In the genomic region with DNA sequence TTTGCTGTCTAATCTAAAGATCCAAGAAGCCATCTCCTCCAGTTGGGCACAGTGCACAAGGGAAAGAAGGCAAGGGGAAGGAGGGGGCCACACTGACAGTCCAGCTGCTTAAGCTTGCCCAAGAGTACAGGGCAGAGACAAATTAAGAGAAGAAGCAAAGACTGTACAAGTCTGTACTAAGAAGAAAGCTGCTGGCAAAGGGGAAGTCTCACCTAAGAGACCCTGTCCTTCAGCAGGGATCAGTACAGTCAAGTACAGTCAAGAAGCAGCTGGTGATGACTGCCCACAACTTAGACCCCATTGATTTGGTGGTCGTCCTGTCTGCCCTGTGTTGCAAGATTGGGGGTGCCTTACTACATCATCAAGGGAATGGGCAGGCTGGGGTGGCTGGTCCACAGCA, we compare ENCODE assay signal across 24 mouse cellular contexts.
"Had no signal": no experiment of that assay in that cellular context is flagged by ENCODE, and none has a peak within 500 bp of the region (broad histone marks: within the 10 kb centered on the region; RNA-seq: fewer than 3 reads in every experiment).

No protein-coding gene starts in this region.

- DNase-seq: gastrocnemius, adult 2 months; gastrocnemius, postnatal 10 days; gastrocnemius, postnatal 25 days; heart, adult 11 months; heart, adult 2 months; heart, postnatal 14 days; heart, postnatal 36 days; kidney, adult 11 months; kidney, adult 2 months; kidney, adult 9 months; kidney, postnatal 14 days; kidney, postnatal 36 days; layer of hippocampus, adult 9-11 months; layer of hippocampus, postnatal 36 days; left cerebral cortex, postnatal 4 days had no signal

- ATAC-seq: hindbrain, postnatal 0 days; intestine, embryonic 16.5 days had no signal

- H3K27me3 ChIP-seq: heart, embryonic 13.5 days; heart, embryonic 15.5 days; hindbrain, embryonic 13.5 days; hindbrain, embryonic 15.5 days; kidney, embryonic 15.5 days; limb, embryonic 13.5 days; limb, embryonic 15.5 days had no signal

- H3K9me3 ChIP-seq: heart, embryonic 13.5 days; heart, embryonic 15.5 days; hindbrain, embryonic 13.5 days; hindbrain, embryonic 15.5 days; kidney, embryonic 15.5 days; limb, embryonic 13.5 days; limb, embryonic 15.5 days had no signal

- H3K4me3 ChIP-seq: gastrocnemius, adult 2 months; heart, adult 2 months; heart, embryonic 13.5 days; heart, embryonic 15.5 days; hindbrain, embryonic 13.5 days; hindbrain, embryonic 15.5 days; kidney, embryonic 15.5 days; limb, embryonic 13.5 days; limb, embryonic 15.5 days had no signal
